Mouse (Mus musculus) kidney, postnatal 36 days (tissue): ENCODE measurements at regions not wholly inside any gene's neighbourhood (a gene's known extent, or its start where the extent isn't known, plus 50 kb on each side); places are given as distances from the start of the nearest gene placed in this dataset.

Experiments
- DNase-seq, 2 experiments: peaks; one replicate each; pipeline ENCODE4 v3.0.0; 2021 to 2022; ENCODE audit warnings: mixed read lengths in 2 of 2

DNA sequence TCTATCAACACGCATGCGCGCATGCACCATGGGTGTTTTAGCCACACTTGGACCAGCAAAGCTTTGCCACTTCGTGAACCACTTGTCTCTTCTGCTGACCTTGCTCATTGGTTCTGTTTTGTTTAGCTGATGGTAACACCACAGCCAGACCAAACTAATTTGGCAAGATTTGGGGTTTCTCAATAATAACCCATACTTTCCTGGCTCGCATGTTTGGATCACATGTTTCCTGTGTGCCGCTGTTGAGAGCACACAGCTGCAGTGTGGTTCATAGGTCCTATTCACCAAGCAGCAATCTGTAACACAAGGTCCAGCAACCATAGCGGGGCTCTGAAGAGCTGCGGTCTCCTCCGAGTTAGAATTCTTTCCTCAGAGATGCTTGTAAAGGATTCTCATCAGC lies 126.4 kb upstream of the Gas1 start:
- DNase-seq: no peak

DNA sequence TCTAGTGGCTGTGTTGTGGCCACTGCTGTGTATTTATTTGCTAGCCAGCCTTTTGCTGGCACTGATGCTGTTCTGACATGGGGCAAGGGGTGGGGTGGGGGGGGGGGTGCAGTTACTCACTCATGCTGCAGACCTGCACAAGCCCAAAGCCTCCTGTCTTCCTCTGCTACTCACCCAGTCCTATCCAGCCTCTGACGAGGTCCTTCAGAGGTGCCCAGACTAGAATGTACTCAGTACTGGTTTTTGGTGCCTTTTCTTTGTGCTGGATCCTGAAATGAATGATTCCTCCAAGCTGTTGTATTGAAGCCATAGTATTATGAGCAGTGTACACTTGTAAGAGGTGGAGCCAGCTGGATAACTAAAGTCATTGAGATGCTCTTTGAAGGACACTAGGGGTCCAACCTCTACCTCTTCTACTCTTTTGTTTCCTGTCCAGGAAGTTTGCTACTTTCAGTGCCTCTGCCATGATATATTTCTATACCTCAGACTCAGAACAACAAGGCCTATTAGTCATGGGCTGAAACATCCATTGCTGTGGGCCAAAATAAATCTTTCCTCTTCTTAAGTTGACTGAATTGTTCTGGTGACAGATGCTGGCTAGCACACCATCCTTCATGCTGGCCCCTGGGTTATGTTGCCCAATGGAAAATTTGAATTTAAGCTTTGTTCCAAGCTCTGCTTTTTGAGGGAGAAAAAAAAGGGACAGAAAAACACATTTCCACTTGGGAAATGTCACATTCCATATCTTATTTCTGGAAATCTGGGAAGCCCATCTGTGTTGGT lies 128.1 kb upstream of the Gas1 start:
- no peak for DNase-seq

DNA sequence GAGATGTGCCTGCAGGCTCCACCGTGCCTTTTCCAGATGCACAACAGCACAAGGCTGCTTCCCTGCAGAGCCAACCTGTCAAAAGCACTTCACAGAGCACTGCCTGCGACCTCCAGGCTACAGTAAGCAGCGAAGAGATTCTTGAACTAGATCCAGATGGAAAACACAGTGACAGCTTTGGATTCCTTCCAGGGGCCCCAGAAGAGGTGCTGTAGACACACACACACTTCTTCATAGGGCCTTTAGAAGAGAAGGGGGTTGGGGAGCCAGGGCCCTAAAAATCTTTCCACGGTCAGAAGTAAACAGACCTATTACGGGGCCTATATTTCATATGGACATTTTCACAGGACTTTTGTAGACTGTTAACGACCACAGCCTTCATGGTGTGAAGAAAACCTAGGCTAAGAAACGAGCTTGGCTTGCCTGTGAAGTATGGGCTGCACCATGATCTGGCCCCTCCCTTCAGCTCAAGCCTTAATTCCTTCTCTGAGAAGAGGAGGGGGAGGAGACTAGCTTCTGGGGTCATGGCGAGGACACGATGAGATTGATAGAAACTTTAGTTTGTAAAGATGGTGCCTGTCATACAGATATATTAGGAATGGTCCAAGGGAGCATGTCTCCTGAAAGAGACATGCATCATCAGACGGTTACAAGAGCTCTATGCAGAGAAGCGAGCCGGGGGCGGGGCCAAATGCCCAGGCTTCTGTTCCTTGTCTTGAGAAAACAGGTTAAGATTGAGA lies 131.1 kb upstream of the Gas1 start:
- peak; percentile 16 to 28 for DNase-seq

DNA sequence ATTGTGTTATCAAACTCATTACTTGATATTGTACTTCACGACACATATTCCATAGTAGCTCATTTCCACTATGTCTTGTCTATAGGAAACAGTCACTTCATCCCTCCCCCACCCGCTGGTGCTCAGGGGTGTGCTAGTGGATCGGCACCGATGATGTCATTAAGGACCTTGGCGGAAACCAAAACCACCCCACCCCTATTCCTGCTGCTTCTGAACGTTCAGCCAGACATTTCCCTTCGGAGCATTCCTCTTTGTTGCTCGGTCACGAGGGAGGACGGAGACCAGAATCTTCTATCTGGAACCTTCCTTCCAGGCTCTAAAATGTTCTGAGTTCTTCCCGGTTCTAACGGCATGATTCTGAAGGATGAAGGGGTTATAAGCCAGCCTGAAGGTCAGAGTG lies 132.3 kb upstream of the Gas1 start:
- DNase-seq: no peak

DNA sequence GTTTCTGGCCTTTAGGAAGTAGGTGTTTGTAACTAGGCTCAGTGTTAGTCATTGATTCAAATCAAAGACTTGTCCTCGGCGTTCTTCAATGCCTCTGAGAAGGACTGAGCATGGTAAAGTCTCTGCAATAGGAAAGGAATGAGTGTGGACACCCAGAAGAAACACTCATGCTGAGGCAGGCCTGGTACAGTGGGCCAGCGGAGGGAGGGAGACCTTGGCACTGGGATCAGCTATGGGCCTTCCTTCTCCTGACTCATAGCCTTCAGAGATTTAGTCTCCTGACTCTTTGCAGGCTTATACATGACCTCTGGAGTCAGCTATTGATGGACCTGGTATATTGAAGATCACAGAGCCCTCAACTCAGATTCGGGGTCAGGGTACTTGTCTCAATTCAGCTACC lies 132.8 kb upstream of the Gas1 start:
- no peak for DNase-seq

DNA sequence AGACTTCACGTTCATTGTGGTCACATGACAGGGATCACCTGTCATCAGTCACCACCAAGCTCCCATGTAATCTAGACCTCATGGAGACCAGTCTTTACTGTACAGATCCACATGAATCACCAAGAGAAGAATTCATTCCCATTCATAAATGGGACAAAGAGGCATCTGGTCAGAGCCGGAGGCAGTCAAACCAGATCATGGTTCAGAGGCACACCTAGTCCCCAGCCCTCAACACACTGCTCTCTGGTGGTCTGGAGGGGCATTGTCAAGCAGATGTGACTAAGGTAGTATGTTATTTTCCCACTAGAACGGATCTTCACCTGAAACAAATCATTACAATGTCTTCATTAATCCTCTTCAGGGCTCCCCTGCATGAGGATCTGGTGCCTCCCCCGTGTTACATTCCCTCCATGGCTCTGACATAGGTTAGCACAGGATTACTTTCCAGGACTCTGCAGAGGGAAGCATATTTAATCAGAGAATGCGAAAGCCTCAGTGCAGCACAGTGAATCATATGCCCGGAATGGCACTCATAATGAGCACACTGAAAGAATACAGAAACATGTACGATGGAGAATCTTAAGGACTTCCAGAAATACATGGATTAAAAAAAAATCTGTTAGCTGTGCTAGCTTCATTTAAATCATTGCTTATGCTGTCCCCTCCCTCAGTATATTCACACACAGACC lies 135.4 kb upstream of the Gas1 start:
- DNase-seq: peak in 1 of 2 experiments; percentile 14

DNA sequence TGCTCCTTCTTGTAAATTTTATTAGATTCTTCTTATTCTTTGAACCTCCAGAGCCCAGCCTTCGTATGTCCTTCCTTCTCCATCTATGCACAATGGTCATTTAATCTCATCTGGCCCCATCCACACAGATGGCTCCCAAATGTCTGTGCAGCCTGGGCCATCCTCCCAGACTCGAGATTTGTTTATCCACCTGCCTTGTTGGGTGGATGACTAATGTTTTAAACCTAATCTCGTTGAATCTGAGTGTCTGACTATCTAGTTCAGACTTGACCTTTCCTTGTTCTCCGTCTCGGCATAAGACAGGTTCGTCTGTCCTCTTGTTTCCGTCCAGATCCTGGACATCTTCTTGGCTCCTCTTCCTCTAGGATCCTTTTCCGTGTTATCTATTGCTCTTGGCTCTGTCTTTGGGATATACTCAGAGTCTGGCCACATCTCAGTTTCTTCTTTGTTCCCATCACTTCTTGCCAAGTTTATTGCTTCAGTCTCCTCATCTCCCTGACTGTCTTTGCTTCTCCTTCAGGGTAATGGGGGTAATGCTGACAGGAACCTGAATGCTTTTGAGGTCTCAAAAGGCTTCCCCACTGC lies 141.4 kb upstream of the Gas1 start:
- DNase-seq: no peak

DNA sequence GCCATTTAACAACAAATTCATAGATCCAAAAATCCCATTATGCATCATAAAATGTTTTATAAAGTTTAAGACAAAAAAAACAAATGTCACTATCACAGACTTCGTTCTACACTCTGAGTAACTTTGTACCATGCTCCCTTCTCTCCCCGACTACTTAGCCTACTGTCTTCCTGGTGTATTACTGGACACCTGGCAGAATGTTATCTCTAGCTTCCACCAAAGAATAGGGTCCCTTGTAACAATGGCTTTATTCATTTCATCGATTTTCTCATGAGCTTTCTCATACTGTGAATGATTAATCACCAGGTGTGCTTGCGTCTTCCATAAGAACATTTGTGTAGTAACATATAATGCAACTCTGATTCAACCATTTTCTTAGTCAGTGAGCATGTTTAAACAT lies 142.1 kb upstream of the Gas1 start:
- DNase-seq: no peak

DNA sequence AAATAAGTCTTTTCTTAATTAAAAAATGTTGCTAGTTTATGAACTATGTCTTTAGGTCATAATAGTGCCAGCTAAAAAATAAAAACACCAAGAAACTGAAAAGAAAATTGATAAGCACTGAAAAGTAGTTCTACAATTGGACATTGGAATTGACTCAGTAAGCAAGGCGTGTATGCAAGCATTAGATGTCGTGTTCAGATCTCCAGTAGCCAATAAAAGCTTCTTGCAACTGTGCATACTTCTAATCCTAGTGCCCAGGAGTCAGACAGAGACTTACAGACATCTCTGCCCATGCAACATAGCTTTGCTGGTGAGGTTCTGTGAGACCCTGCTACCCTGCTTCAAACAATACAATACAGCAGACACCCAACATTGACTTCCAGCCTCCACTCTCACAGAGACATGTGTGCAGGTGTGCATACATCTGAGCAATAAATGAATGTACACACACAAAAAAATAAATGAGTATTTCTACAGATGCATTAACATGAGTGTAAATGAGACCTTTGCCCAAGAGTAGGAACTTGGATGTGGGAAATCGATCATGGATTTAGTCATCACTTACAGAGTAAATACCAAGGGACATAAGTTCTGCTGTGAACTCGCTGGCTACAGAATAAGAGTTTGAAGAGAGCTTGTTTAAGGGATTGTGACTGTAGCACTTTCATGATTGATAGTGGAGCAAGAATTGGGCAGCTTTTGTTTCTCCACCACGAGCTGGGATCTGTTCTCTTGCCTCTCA lies 142.9 kb upstream of the Gas1 start:
- no peak for DNase-seq

DNA sequence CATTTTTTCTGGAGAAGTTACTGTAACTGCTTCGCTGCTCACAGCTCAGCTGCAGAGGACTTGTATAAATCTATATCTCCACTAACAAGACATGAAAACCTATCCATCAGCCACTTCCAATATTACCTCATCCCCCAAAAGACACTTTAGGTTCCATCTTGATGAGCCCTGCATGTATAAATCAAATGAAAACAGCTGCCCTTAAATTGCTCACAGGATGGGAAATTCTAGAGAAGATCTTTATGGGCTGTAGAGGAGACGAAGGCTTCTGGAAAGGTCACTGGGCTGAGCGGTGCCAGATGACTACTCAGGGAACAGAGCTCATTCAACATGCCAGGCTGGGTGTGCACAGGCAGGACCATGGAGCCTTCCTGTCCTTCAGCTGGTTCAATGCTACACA lies 145.4 kb upstream of the Gas1 start:
- no peak for DNase-seq

DNA sequence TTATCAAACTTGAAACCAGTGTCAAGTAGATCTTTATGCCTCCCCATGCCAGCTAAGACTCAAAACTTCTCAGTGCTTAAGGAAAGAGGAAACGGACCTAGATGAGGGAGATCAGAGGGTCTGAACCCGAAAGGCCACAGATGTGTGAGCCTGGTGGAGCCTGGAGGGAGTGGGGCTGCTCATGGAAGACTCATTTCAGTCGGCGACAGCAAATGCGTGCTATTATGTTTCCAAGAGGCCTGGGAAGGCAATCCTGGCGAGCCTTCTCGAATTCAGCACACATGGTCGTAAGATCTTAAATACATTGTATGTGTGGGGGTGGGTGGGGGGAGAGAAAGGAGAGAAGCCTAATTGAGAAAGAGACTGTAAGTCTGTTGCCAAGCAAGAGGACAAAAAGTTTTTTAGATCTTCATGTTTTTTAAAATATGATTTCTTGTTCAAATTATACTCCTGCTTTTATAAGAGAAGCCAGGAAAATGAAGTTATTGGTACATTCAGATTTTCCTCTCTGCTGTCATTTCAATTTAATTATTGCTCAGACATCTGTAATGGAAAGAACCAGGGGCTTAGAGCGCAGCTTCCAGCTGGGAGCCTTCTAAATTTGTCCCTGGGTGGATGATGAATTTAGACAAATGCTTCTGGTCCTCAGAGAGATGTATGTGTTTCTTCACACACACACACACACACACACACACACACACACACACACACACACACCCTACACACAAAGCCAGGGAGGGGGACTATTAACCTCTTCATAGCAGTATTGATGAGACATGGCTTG lies 153.5 kb upstream of the Gas1 start:
- no peak for DNase-seq

DNA sequence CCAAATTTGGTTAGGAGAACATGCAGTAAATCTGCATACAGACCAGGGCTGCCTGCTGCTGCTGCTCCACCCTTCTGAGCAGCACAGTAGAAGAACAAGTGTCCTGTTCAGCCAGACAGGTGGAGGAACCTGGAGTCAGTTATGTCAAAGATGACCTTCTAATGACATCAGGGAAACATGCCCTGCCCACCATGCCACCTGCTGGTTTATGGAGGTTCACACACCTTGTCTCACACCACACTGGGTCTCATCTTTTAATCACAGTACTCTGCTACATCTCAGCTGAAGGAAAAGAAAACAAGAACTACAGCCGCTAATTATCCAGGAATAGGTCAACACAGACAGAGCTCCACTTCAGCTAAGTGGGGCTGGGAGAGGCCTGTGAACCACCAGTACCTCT lies 159.0 kb upstream of the Gas1 start:
- DNase-seq: peak; percentile 5 to 51

DNA sequence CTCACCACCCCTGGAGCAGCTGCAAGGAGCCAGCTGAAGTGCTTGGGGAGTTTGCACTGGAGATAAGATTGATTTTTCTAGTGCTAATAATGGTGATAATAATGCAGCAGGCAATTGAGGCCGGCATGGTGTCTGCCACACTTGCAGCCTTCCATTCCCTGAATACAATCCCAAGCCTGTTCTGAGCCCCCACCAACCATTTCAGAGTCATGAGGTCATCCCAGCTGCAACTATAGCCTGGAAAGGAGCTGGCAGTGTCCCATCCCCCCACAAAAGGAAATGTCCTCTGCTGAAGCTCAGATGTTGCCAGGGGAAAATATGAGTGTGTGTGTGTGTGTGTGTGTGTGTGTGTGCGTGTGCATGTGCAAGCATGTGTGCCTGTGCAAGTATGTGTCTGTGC lies 160.2 kb upstream of the Gas1 start:
- no peak for DNase-seq

DNA sequence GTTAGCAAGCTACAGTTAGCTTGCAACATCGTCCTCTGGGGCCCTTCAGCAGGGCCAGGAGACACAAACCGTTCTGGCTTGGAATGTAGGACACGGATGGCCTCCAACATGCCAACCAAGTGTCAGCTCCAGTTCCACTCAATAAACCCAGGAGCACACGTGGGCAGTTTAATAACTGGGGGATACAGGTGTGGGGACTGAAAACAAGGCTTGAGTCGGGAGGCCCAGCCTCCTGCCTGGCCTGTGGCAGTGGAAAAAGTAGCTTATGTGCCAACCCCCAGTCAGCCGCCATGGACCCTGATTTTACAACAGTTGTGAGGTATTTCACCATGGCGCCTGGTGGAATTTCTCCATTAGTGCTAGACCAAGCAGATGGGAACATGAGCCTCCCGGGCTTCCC lies 160.9 kb upstream of the Gas1 start:
- DNase-seq: no peak

DNA sequence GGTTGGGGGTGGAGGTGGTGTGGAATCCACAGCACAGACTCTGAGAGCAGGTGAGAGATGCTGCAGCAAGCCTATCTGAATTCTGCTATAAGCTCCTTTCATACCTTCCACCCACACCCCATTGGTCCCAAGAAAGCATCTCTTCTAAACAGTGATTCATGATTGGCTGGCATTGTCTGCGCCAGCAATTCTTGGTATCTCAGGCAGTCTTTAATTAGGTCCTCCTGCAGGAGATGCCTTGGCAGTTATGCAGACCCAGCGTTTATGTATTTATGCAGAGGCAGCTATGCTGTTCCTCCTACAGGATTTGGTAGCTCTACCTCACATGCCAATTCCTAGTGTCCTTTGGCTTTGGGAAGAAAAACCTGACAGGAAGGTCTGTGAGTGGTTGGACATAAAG lies 162.9 kb upstream of the Gas1 start:
- no peak for DNase-seq

DNA sequence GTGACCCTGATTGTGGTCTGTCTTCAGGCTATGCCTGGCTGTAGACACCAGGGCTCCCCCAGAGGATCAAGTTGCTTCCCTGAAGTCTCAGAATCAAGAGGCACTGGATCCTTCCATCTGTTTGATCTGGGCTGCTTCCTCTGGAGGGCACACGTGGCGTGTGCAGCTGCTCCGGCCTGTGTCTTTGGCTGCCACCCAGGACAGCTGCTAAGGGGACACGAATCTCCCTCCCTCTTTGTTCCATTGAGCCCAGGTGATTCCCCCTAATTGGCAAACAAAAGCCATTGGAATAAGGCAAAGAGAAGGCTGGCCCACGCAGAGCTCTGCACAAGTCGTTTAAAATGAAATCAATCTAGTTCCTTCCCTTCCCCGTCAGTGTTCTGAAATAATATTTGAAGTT lies 170.7 kb upstream of the Gas1 start:
- no peak for DNase-seq

DNA sequence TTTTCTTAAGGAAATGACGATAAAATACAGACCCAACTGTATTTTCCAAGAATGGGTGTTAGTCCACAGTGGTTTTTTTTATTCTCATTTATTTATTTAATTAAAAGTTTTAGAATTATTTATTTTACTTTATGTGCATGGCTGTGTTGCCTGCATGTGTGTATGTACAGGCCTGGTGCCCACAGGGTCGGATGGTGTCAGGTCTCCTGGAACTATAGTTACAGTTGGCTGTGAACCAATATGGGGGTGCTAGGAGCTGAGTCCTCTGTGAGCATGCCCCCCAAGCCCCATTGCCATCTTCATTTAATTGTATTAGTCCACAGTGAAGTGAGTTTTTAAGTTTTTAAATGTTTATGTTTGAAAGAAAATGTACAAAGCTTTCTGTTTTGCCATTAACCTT lies 171.3 kb upstream of the Gas1 start:
- DNase-seq: no peak

DNA sequence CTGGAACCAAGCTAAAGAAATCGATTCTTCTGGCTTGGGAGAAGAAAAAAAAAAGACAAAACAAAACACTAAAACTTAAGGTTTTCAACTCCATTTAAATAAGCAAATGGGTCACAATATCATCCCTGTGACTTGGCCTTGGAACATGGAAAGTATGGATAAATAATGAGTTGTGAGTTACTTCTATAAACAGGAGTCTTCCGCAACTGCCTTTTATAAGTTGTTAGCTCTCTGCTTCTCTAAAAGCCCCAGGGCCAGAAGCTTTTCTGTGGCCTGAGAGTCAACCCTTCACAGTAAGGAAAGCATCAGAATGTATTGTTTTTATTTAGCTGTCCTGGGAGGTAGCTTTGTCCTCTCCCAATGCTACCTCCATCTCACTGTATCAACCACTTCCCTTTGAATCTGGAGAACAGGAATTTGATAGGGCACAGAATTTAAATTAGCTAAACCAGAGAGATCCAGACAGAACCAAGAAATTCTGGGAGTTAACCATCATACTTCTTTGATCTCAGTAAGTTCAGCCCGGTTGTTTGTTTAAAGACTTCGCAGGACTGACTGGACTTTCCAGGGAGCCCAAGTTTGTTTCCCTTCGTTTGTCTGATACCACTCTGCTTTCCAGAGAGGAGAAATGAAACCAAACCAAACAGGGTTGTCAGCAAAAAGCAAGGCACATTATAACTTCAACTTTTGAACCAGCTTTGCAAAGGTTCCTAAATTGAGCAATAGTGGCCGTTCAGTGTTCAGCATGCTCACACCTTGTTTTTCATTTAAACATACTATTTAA lies 178.7 kb upstream of the Gas1 start:
- no peak for DNase-seq

DNA sequence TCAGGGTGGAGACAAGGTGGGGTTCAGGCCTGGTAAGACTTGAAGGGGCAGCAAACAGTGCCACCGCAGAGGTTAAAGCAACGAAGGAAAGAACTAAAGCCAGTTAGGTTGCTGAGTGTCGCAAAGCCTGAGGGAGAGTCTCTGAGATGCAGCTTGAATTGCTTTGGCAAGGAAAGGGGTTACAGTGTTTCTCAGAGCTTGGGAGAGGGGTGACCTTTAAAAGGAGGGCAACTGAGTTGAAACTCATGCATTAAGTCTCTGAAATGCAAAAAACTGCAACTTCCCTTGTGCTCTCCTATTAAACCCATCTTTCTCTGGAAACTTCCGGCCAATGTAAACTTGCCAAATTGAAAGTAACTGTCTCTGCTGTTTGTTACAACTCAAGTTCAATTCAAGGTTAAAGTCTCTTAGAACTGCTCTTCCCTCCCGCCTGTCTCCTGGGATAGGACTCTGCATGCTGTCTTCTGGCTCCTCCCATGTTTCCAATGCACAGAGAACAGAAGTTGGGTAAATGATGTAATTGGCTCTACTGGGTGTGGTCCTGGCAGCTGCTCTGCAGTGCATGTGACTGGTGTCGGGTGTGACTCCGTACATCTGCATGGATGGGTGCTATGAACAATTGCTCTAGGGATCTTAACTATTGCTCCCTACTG lies 181.4 kb upstream of the Gas1 start:
- DNase-seq: no peak
